7 mouse cellular contexts compared by ENCODE assay signal in the genomic region with DNA sequence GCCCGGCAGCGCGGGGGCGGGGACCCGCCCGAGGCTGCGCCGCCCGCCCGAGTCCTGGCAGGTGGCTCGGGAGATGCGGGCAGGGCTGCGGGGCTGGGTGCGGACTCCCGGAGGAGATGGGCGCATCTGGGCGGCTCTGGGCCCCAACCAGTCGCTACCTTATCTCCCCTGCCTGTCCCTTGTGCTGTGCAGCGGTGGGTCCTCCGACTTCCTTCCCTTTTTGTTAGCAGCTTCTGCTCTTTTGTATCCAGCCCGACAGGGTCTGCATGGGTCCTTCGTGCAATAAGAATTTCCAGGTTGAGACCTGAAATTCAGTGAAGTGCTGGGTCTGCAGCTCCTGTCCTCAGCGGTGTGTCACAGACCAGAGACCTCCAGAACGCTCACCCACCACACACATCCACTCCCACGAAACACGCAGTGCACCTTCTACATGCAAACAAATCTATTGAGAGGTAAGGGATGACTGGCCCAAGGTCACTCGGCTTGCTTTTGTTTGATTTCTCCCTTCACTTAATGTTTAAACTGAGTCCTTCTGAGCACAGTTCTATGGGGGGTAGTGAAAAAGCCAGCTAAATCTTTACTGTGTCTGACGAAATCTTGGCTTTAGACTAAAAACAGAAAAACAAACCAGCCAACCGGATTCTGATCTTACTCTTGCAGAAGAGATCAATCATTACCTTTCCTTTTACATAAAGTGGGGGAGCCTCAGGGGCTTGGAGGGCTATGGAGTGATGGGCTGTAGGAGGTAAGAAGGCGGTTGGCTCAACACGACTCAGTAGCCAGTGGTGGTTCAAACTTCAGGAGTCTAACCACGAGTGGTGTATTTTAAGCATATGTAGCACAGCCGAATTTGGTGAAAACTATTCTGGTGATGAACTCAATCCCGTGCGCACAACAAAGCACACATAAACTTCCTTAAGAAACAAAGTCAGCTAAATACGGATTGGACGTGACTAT. TPM values are rescaled to one million over a fixed set of nuclear protein-coding genes. Genes with fewer than 3 reads are reported as not detected.
DNase-seq lines count a peak whose midpoint lies in the region; ATAC-seq and TF ChIP-seq lines count a peak whose summit lies in the region.

No protein-coding gene starts in this region.

- TF ChIP-seq CTCF in lung, postnatal 0 days (IDR thresholded peaks at IDR 0.05) = no peak
- TF ChIP-seq CTCF in brain, embryonic 14.5 days (IDR thresholded peaks at IDR 0.05; ENCODE audit: borderline replicate concordance, extremely low read depth, insufficient read depth, insufficient read length) = no peak

- TF ChIP-seq POLR2A in brain, embryonic 14.5 days (IDR thresholded peaks at IDR 0.05; ENCODE audit: borderline replicate concordance, extremely low read depth, insufficient read depth, insufficient read length, poor library complexity, severe bottlenecking) = no peak

- H3K27ac ChIP-seq in lung, postnatal 0 days (ENCODE audit: low read length) = no peak overlapping the region
- H3K27ac ChIP-seq in forebrain, embryonic 13.5 days = peak overlapping the region; percentile 54
- peak overlapping the region; percentile 94 for H3K27ac ChIP-seq in midbrain, embryonic 15.5 days

- H3K4me3 ChIP-seq in lung, postnatal 0 days (ENCODE audit: low read depth, low read length) = peak overlapping the region; percentile 51
- peak overlapping the region; percentile 73 for H3K4me3 ChIP-seq in forebrain, embryonic 13.5 days
- H3K4me3 ChIP-seq in midbrain, embryonic 15.5 days = peak overlapping the region; percentile 80

- peaks cover 11% of the 10 kb centered on the region; the same call in 1 of the 2 replicates for H3K27me3 ChIP-seq in lung, postnatal 0 days (replicated peaks; ENCODE audit: insufficient read depth, low read length)
- H3K27me3 ChIP-seq in forebrain, embryonic 13.5 days = peaks cover 34% of the 10 kb centered on the region
- 0 out of 2 replicates have a peak, but pooled peaks cover 12% of the 10 kb centered on the region for H3K27me3 ChIP-seq in midbrain, embryonic 15.5 days (replicated peaks)

- H3K4me2 ChIP-seq in lung, postnatal 0 days (replicated peaks; ENCODE audit: low read depth, low read length) = peak overlapping the region; percentile 99
- H3K4me2 ChIP-seq in forebrain, embryonic 13.5 days = peak overlapping the region; percentile 97
- H3K4me2 ChIP-seq in midbrain, embryonic 15.5 days = peak overlapping the region; percentile 76

- TF ChIP-seq EP300 in lung, postnatal 0 days (IDR thresholded peaks at IDR 0.05) = no peak

- 14% methylated on average over 35 of the region's 37 CpGs for WGBS in lung, postnatal 0 days
- WGBS in forebrain, embryonic 13.5 days = 21% methylated on average over 32 of the region's 37 CpGs
- 18% methylated on average over 37 of the region's 37 CpGs for WGBS in midbrain, embryonic 15.5 days

- H3K9me3 ChIP-seq in lung, postnatal 0 days (ENCODE audit: low read length) = no peaks in the 10 kb centered on the region
- H3K9me3 ChIP-seq in forebrain, embryonic 13.5 days (replicated peaks) = no peaks in the 10 kb centered on the region
- no peaks in the 10 kb centered on the region for H3K9me3 ChIP-seq in midbrain, embryonic 15.5 days

- no peak for DNase-seq in lung, postnatal 0 days (ENCODE audit: low spot score)
- no peak for DNase-seq in lung, postnatal 36 days
- peak; percentile 61 for DNase-seq in brain, embryonic 14.5 days (ENCODE audit: low read depth)
- peak; percentile 42 to 53 for DNase-seq in left cerebral cortex, adult 8-10 months (ENCODE audit: low spot score in 2 of 2)
- DNase-seq in retina, embryonic 14.5 days (ENCODE audit: low spot score) = no peak

- no peak for ATAC-seq in lung, postnatal 0 days
- peak; percentile 68 for ATAC-seq in forebrain, embryonic 13.5 days
- ATAC-seq in midbrain, embryonic 15.5 days (replicated peaks) = peak; percentile 40

- no peaks in the 10 kb centered on the region for H3K36me3 ChIP-seq in lung, postnatal 0 days (ENCODE audit: insufficient read depth, low read length)
- H3K36me3 ChIP-seq in forebrain, embryonic 13.5 days (ENCODE audit: poor library complexity, severe bottlenecking) = no peaks in the 10 kb centered on the region
- H3K36me3 ChIP-seq in midbrain, embryonic 15.5 days (replicated peaks) = no peaks in the 10 kb centered on the region

- no peak overlapping the region for H3K9ac ChIP-seq in lung, postnatal 0 days (replicated peaks; ENCODE audit: low read depth)
- peak overlapping the region; percentile 86 for H3K9ac ChIP-seq in forebrain, embryonic 13.5 days
- H3K9ac ChIP-seq in midbrain, embryonic 15.5 days = peak overlapping the region; percentile 86

- no peaks in the 10 kb centered on the region for H3K4me1 ChIP-seq in lung, postnatal 0 days (ENCODE audit: insufficient read depth, low read depth, low read length)
- peaks cover 17% of the 10 kb centered on the region for H3K4me1 ChIP-seq in forebrain, embryonic 13.5 days
- H3K4me1 ChIP-seq in midbrain, embryonic 15.5 days = peaks cover 23% of the 10 kb centered on the region

RNA-seq across cellular contexts. Expression of a gene that starts 19.1 kb away (rescaled TPM):
- 0.25 and 0.54 TPM in 2 replicates for polyA plus RNA-seq in lung, postnatal 0 days (2015; fragmentation: Nextera tagmentation; extraction: Ambion mirVana)
- polyA plus RNA-seq in brain, embryonic 14.5 days (2012; rRNA removed) = 6.1 and 17.4 TPM in 2 replicates
- 16.9 and 19.5 TPM in 2 replicates for polyA plus RNA-seq in forebrain, embryonic 13.5 days (2015; fragmentation: Nextera tagmentation; extraction: Ambion mirVana)
- total RNA-seq in left cerebral cortex, adult 8-10 months (2022) = 10 to 100 TPM; 54.2 to 72.9 (median 63.0) TPM
- polyA plus RNA-seq in midbrain, embryonic 15.5 days (2015; fragmentation: Nextera tagmentation; extraction: Ambion mirVana) = 46.7 and 49.6 TPM in 2 replicates

Comparison
In these comparisons a context has a peak if more than half of its experiments do, and no peak if none do; other contexts are left out.
1. DNase-seq: peak in brain, embryonic 14.5 days (single experiment) and left cerebral cortex, adult 8-10 months (2 of 2); none in lung, postnatal 0 days (single experiment), lung, postnatal 36 days (single experiment) and retina, embryonic 14.5 days (single experiment).
2. Peak in every context shown above with its lines, with median percentiles within 50 percentile points of each other: H3K4me2 ChIP-seq and H3K4me3 ChIP-seq.